Mouse (Mus musculus) limb, embryonic 12.5 days (tissue): Measurements from ENCODE around the gene Timm8a2. TPM values are rescaled to one million over a fixed set of nuclear protein-coding genes. Genes with fewer than 3 reads are reported as not detected.

Source experiments
- ATAC-seq: fragments of 200-750 bp; cut with Nextera tagmentation; 2 replicates; pipeline ENCODE4 v1.8.0; 2017; ENCODE audit warnings: low read depth, moderate TSS enrichment; ENCODE audit not compliant: insufficient number of reproducible peaks, insufficient read depth, low FRiP score, low TSS enrichment
- H3K27ac ChIP-seq: fragments of 300-500 bp; sonication (generic); 2 replicates; pipeline ENCODE4 v1.5.1; 2016; ENCODE audit warnings: mild to moderate bottlenecking, moderate library complexity
- H3K27me3 ChIP-seq: fragments of 300-500 bp; sonication (generic); 2 replicates; pipeline ENCODE4 v1.6.1; 2016; ENCODE audit warnings: mild to moderate bottlenecking, moderate library complexity
- H3K36me3 ChIP-seq: fragments of 300-500 bp; sonication (generic); 2 replicates; pipeline ENCODE4 v1.6.1; 2016; ENCODE audit warnings: mild to moderate bottlenecking, moderate library complexity
- H3K4me1 ChIP-seq: fragments of 300-500 bp; sonication (generic); replicated peaks from 2 replicates; pipeline ENCODE4 v1.6.1; 2016
- H3K4me2 ChIP-seq: fragments of 300-500 bp; sonication (generic); 2 replicates; pipeline ENCODE4 v1.6.1; 2016; ENCODE audit warnings: mild to moderate bottlenecking, moderate library complexity
- H3K4me3 ChIP-seq: fragments of 300-500 bp; sonication (generic); replicated peaks from 2 replicates; pipeline ENCODE4 v1.5.1; 2016; ENCODE audit warnings: mild to moderate bottlenecking
- H3K9ac ChIP-seq: fragments of 300-500 bp; sonication (generic); replicated peaks from 2 replicates; pipeline ENCODE4 v1.6.1; 2016; ENCODE audit warnings: mild to moderate bottlenecking, moderate library complexity
- H3K9me3 ChIP-seq: fragments of 300-500 bp; sonication (generic); 2 replicates; pipeline ENCODE4 v1.6.1; 2016; ENCODE audit warnings: mild to moderate bottlenecking, moderate library complexity
- WGBS: fragments of 180-500 bp; shearing (Covaris S2); methylation state at CpG from one replicate; pipeline ENCODE4 v1.1.7; 2016; 5-methylcytosine and 5-hydroxymethylcytosine counted together
- polyA plus RNA-seq: library from polyadenylated mRNA; unstranded; fragments of >200 nt; fragmentation: Nextera tagmentation; extraction: Ambion mirVana; gene quantifications from 2 replicates; pipeline ENCODE4 v1.2.1, GENCODE M21; 2016

Gene Timm8a2
- not detected in 2 replicates for polyA plus RNA-seq

DNA sequence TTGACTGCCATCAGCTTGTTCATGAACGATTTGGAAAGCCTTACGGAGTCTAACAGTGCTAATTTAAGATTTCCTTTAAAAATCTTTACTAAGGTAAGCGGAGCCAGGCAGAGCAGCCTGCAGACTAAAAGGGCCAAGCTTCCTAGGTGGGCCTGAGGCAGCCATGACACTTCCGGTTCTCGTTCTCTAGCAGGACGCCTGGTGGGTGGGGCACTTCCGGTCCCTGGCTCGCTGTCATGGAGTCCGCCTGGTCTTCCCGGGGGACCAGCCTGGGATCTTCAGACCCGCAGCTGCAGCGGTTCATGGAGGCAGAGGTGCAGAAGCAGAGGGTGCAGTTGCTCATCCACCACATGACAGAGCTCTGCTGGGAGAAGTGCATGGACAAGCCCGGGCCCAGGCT, at the start of gene Timm8a2:
Gene Timm8a2 (plus strand): TSS at position 224 of the 400 bp plus-strand sequence.
- 92% methylated on average over 13 of the region's 13 CpGs for WGBS
- no peak within 1 kb of the TSS for H3K9ac ChIP-seq
- ATAC-seq, result no peak
- no peak within 1 kb of the TSS for H3K4me3 ChIP-seq
- no peaks in the 10 kb centered on the region for H3K36me3 ChIP-seq
- no peaks in the 10 kb centered on the region for H3K4me1 ChIP-seq
- no peaks in the 10 kb centered on the region for H3K27me3 ChIP-seq
- H3K27ac ChIP-seq, result no peak within 1 kb of the TSS
- peaks cover 4% of the 10 kb centered on the region; the same call in 1 of the 2 replicates for H3K9me3 ChIP-seq
- no peak within 1 kb of the TSS for H3K4me2 ChIP-seq

GRCm38 (mm10) chr14:121985477-121985876, 49.0 kb upstream of the Timm8a2 start:
- ATAC-seq, result no peak
- no peak overlapping the region for H3K4me2 ChIP-seq
- WGBS, result 90% methylated on average over 3 of the region's 3 CpGs
- H3K27ac ChIP-seq, result no peak overlapping the region
- no peak overlapping the region for H3K9ac ChIP-seq
- H3K36me3 ChIP-seq, result no peaks in the 10 kb centered on the region
- H3K9me3 ChIP-seq, result no peaks in the 10 kb centered on the region
- H3K4me1 ChIP-seq, result no peaks in the 10 kb centered on the region
- H3K4me3 ChIP-seq, result no peak overlapping the region
- no peaks in the 10 kb centered on the region for H3K27me3 ChIP-seq

- Histone ChIP-seq H3K4me1 (no peaks in the 10 kb centered on the region), H3K36me3 (no peaks in the 10 kb centered on the region), H3K9me3 (no peaks in the 10 kb centered on the region), H3K9ac (no peak overlapping the region), H3K4me3 (no peak overlapping the region), H3K27me3 (no peaks in the 10 kb centered on the region), H3K27ac (no peak overlapping the region), H3K4me2 (no peak overlapping the region)
- ATAC-seq, result no peak
- WGBS, result 84% methylated on average over 6 of the region's 6 CpGs
These were observed 48.4 kb upstream of the Timm8a2 start for GRCm38 (mm10) chr14:121986028-121986427.

DNA sequence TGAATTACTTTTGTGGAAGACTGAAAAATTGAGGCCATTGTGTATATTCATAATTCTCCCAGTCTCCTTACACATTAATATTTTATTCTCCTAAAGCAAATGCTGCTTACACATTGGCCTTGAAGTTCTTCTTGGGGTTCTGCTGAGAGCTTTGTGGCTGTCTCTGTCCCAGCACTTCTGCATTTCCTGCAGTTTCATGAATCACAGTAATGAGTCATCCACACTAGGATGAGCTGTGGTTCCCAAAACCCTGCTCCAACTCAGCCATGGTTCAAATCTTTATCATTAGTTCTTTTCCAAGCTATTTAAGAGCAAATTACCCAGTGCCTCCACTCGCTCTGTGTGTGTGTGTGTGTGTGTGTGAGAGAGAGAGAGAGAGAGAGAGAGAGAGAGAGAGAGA, 47.2 kb upstream of the Timm8a2 start:
- H3K4me1 ChIP-seq, result no peaks in the 10 kb centered on the region
- H3K36me3 ChIP-seq, result no peaks in the 10 kb centered on the region
- H3K9ac ChIP-seq, result no peak overlapping the region
- no peak overlapping the region for H3K27ac ChIP-seq
- no peaks in the 10 kb centered on the region for H3K9me3 ChIP-seq
- 82% methylated on average over 1 of the region's 1 CpGs for WGBS
- no peak for ATAC-seq
- H3K4me2 ChIP-seq, result no peak overlapping the region
- H3K4me3 ChIP-seq, result no peak overlapping the region
- H3K27me3 ChIP-seq, result no peaks in the 10 kb centered on the region

GRCm38 (mm10) chr14:121987691-121988090, 46.8 kb upstream of the Timm8a2 start:
- WGBS, result 80% methylated on average over 4 of the region's 4 CpGs
- no peak overlapping the region for H3K27ac ChIP-seq
- H3K4me3 ChIP-seq, result no peak overlapping the region
- H3K27me3 ChIP-seq, result no peaks in the 10 kb centered on the region
- H3K36me3 ChIP-seq, result no peaks in the 10 kb centered on the region
- no peak overlapping the region for H3K4me2 ChIP-seq
- H3K4me1 ChIP-seq, result no peaks in the 10 kb centered on the region
- no peak overlapping the region for H3K9ac ChIP-seq
- no peak for ATAC-seq
- H3K9me3 ChIP-seq, result no peaks in the 10 kb centered on the region

GRCm38 (mm10) chr14:121989331-121989730, 45.1 kb upstream of the Timm8a2 start:
- no peaks in the 10 kb centered on the region for H3K9me3 ChIP-seq
- no peak overlapping the region for H3K9ac ChIP-seq
- H3K27ac ChIP-seq, result no peak overlapping the region
- no peaks in the 10 kb centered on the region for H3K4me1 ChIP-seq
- ATAC-seq, result no peak
- no peaks in the 10 kb centered on the region for H3K27me3 ChIP-seq
- H3K4me3 ChIP-seq, result no peak overlapping the region
- H3K36me3 ChIP-seq, result peaks cover 5% of the 10 kb centered on the region
- no peak overlapping the region for H3K4me2 ChIP-seq
- 98% methylated on average over 3 of the region's 3 CpGs for WGBS

DNA sequence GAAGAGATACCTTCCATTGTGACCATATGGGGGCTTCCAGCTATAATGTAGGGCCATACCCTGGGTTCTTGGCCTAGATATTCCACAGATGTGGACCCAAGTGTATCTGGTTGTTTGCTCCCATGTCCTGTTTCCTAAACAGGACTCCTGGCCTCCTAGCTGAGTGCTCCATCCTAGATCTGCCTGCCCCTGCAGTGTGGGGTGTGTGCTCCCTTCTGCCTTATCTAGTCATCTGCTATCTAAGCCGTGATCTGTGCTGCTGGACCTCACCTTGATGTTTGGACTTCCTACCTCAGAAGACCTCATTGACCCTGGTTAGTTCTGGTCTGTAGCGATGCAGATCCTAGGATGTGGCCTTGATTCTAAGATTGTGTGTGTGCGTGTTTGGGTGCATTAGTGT, 44.6 kb upstream of the Timm8a2 start:
- Histone ChIP-seq H3K27me3 (no peaks in the 10 kb centered on the region), H3K9me3 (no peaks in the 10 kb centered on the region), H3K4me1 (no peaks in the 10 kb centered on the region), H3K9ac (no peak overlapping the region), H3K4me3 (no peak overlapping the region), H3K36me3 (peaks cover 10% of the 10 kb centered on the region), H3K27ac (no peak overlapping the region), H3K4me2 (no peak overlapping the region)
- 91% methylated on average over 3 of the region's 3 CpGs for WGBS
- ATAC-seq, result no peak

GRCm38 (mm10) chr14:121990897-121991296, 43.6 kb upstream of the Timm8a2 start:
- Histone ChIP-seq H3K9me3 (no peaks in the 10 kb centered on the region), H3K4me1 (no peaks in the 10 kb centered on the region), H3K4me3 (no peak overlapping the region), H3K4me2 (no peak overlapping the region), H3K9ac (no peak overlapping the region), H3K27me3 (no peaks in the 10 kb centered on the region), H3K27ac (no peak overlapping the region), H3K36me3 (peaks cover 21% of the 10 kb centered on the region)
- ATAC-seq, result no peak
- WGBS, result 86% methylated on average over 6 of the region's 6 CpGs

DNA sequence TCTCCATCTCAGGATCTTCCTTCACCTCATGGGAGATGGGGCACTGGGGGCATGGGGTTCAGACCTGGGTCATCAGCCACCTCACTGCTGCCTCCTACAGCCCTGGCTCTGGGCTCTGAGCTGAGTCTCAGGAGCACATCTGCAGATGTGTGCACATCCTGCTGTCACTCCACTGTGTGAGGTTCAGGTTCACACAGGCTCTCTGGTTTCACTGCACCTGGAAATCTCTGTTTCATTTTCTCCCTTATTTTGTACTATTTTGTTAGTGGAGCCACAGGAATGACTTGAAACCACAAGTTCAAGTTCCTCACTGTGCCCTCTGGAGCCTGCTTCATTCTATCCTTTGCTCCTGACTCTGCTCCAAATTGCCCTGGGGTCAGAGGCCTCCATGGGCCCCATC, 42.6 kb upstream of the Timm8a2 start:
- Histone ChIP-seq H3K4me2 (no peak overlapping the region), H3K27me3 (no peaks in the 10 kb centered on the region), H3K4me3 (no peak overlapping the region), H3K4me1 (no peaks in the 10 kb centered on the region), H3K9ac (no peak overlapping the region), H3K27ac (no peak overlapping the region), H3K9me3 (no peaks in the 10 kb centered on the region), H3K36me3 (peaks cover 29% of the 10 kb centered on the region)
- no peak for ATAC-seq

DNA sequence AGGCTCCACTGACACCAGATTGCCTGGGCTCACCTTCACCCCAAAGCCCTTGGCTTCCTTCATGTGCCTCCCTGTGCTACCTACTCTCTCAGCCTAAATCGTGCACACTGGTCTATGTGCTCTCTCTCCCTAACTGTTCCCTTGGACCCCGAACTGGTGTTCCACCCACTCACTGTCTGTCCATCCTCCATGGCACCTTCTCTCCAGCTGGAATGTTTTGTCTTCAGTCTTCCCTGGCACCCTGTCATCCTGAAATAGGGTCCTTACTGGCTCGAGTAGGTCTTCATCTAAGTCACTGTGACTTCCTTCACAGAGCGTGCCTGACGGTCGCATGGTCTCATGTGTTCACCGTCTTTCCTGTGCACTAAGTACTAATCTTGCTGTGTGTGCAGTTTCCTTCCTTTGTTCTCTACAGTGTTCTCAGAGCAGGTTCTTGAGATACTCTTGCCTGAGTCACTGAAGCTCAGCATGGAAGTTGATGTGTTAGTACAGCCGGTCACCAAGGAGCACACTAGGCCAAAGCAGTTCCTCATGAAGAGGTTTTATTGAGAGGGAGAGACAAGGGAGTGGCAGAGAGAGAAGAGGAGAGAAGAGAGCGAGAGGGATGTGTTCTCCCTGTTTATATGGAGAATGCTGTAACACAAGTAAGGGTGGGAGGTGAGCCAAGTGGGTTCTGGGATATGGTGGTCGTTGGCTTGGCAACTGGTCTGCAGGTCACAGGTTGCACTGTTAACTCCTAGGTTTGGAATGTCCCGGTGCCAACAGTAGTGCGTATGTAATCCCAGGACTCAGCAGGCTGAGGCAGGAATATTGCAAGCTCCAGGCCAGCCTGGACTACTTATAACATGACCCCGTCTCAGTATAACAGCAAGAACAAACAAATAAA, 41.8 kb upstream of the Timm8a2 start:
- no peak for ATAC-seq
- Histone ChIP-seq H3K27me3 (no peaks in the 10 kb centered on the region), H3K4me3 (no peak overlapping the region), H3K27ac (no peak overlapping the region), H3K36me3 (peaks cover 34% of the 10 kb centered on the region), H3K9ac (no peak overlapping the region), H3K4me1 (no peaks in the 10 kb centered on the region), H3K9me3 (no peaks in the 10 kb centered on the region), H3K4me2 (no peak overlapping the region)
- WGBS, result 92% methylated on average over 13 of the region's 13 CpGs

GRCm38 (mm10) chr14:121993616-121994015, 40.9 kb upstream of the Timm8a2 start:
- no peaks in the 10 kb centered on the region for H3K9me3 ChIP-seq
- H3K9ac ChIP-seq, result no peak overlapping the region
- H3K4me2 ChIP-seq, result no peak overlapping the region
- ATAC-seq, result no peak
- no peaks in the 10 kb centered on the region for H3K4me1 ChIP-seq
- WGBS, result 89% methylated on average over 4 of the region's 4 CpGs
- H3K27ac ChIP-seq, result no peak overlapping the region
- H3K36me3 ChIP-seq, result peaks cover 42% of the 10 kb centered on the region
- no peak overlapping the region for H3K4me3 ChIP-seq
- no peaks in the 10 kb centered on the region for H3K27me3 ChIP-seq
